Mouse (Mus musculus) neural tube, embryonic 14.5 days (tissue): ENCODE measurements around the gene Tfdp1. TPM values are rescaled to one million over a fixed set of nuclear protein-coding genes. Genes with fewer than 3 reads are reported as not detected.

Experiments used
- ATAC-seq: fragments of 200-750 bp; cut with Nextera tagmentation; 2 replicates; pipeline ENCODE4 v1.8.0; 2017; ENCODE audit warnings: low read depth, mild to moderate bottlenecking, moderate TSS enrichment, moderate library complexity
- H3K27ac ChIP-seq: fragments of 300-500 bp; sonication (generic); 2 replicates; pipeline ENCODE4 v1.5.1; 2014; ENCODE audit warnings: low read depth, mild to moderate bottlenecking, control low read depth, low read length, moderate library complexity, mixed read lengths
- H3K27me3 ChIP-seq: fragments of 300-500 bp; sonication (generic); 2 replicates; pipeline ENCODE4 v1.6.1; 2014; ENCODE audit warnings: low read length; ENCODE audit not compliant: control insufficient read depth, insufficient read depth
- H3K36me3 ChIP-seq: fragments of 300-500 bp; sonication (generic); 2 replicates; pipeline ENCODE4 v1.6.1; 2014; ENCODE audit warnings: low read length, mixed read lengths; ENCODE audit not compliant: control insufficient read depth, insufficient read depth
- H3K4me1 ChIP-seq: fragments of 300-500 bp; sonication (generic); 2 replicates; pipeline ENCODE4 v1.6.1; 2014; ENCODE audit warnings: low read length; ENCODE audit not compliant: control insufficient read depth, insufficient read depth
- H3K4me2 ChIP-seq: fragments of 300-500 bp; sonication (generic); 2 replicates; pipeline ENCODE4 v1.6.1; 2014; ENCODE audit warnings: mild to moderate bottlenecking, low read depth, low read length, control low read depth
- H3K4me3 ChIP-seq: fragments of 300-500 bp; sonication (generic); 2 replicates; pipeline ENCODE4 v1.5.1; 2014; ENCODE audit warnings: low read depth, low read length, control low read depth, mixed read lengths
- H3K9ac ChIP-seq: fragments of 300-500 bp; sonication (generic); replicated peaks from 2 replicates; pipeline ENCODE4 v1.6.1; 2014; ENCODE audit warnings: low read depth, mild to moderate bottlenecking, control low read depth, low read length, mixed read lengths
- H3K9me3 ChIP-seq: fragments of 300-500 bp; sonication (generic); 2 replicates; pipeline ENCODE4 v1.6.1; 2016; ENCODE audit warnings: low read length; ENCODE audit not compliant: control insufficient read depth
- WGBS: fragments of 180-500 bp; shearing (Covaris S2); extraction: QIAGEN DNeasy Blood & Tissue Kit; methylation state at CpG from one replicate; pipeline ENCODE4 v1.1.7; 2014; 5-methylcytosine and 5-hydroxymethylcytosine counted together
- polyA plus RNA-seq: library from polyadenylated mRNA; unstranded; fragments of >200 nt; fragmentation: Nextera tagmentation; extraction: Ambion mirVana; gene quantifications from 2 replicates; pipeline ENCODE4 v1.2.1, GENCODE M21; 2014

The Tfdp1 gene
- polyA plus RNA-seq, 1 experiment from 2014 or later: 93.0 TPM

GRCm38 (mm10) chr8:13393869-13394268 is 55.3 kb downstream of the Tfdp1 start:
- Histone ChIP-seq H3K27ac (no peak overlapping the region), H3K4me2 (no peak overlapping the region), H3K9me3 (no peaks in the 10 kb centered on the region), H3K36me3 (no peaks in the 10 kb centered on the region), H3K9ac (no peak overlapping the region), H3K27me3 (no peaks in the 10 kb centered on the region), H3K4me3 (no peak overlapping the region), H3K4me1 (no peaks in the 10 kb centered on the region)
- whole genome bisulfite sequencing: 96% methylated on average over 7 of the region's 7 CpGs
- ATAC-seq: no peak

- no peaks in the 10 kb centered on the region for H3K9me3 ChIP-seq
- 72% methylated on average over 5 of the region's 5 CpGs for WGBS
- no peak within 1 kb of the TSS for H3K4me2 ChIP-seq
- no peaks in the 10 kb centered on the region for H3K4me1 ChIP-seq
- H3K4me3 ChIP-seq: no peak within 1 kb of the TSS
- no peak within 1 kb of the TSS for H3K9ac ChIP-seq
- ATAC-seq: no peak
- no peak within 1 kb of the TSS for H3K27ac ChIP-seq
- H3K27me3 ChIP-seq: no peaks in the 10 kb centered on the region
- no peaks in the 10 kb centered on the region for H3K36me3 ChIP-seq
These were observed 58.2 kb downstream of the Tfdp1 start, which contains the start of gene Atp4b for GRCm38 (mm10) chr8:13396725-13397124. Atp4b (minus strand) TSS chr8:13396825.

- Histone ChIP-seq H3K27ac (no peak overlapping the region), H3K4me1 (no peaks in the 10 kb centered on the region), H3K4me3 (no peak overlapping the region), H3K36me3 (no peaks in the 10 kb centered on the region), H3K9ac (no peak overlapping the region), H3K9me3 (no peaks in the 10 kb centered on the region), H3K27me3 (no peaks in the 10 kb centered on the region), H3K4me2 (no peak overlapping the region)
- no peak for ATAC-seq
- WGBS: 76% methylated on average over 6 of the region's 6 CpGs
These were observed 65.0 kb downstream of the Tfdp1 start for GRCm38 (mm10) chr8:13403517-13403916.

- no peak for ATAC-seq
- H3K4me3 ChIP-seq: no peak within 1 kb of the TSS
- no peak within 1 kb of the TSS for H3K4me2 ChIP-seq
- H3K9ac ChIP-seq: no peak within 1 kb of the TSS
- no peaks in the 10 kb centered on the region for H3K4me1 ChIP-seq
- H3K9me3 ChIP-seq: no peaks in the 10 kb centered on the region
- no peaks in the 10 kb centered on the region for H3K27me3 ChIP-seq
- H3K27ac ChIP-seq: no peak within 1 kb of the TSS
- WGBS: 80% methylated on average over 5 of the region's 5 CpGs
- H3K36me3 ChIP-seq: no peaks in the 10 kb centered on the region
These were observed 66.1 kb downstream of the Tfdp1 start, which contains the start of gene Grk1 for GRCm38 (mm10) chr8:13404666-13405131. Grk1 (plus strand) TSS chr8:13405081.

- no peak overlapping the region for H3K9ac ChIP-seq
- H3K4me1 ChIP-seq: no peaks in the 10 kb centered on the region
- no peaks in the 10 kb centered on the region for H3K27me3 ChIP-seq
- H3K27ac ChIP-seq: no peak overlapping the region
- WGBS: 78% methylated on average over 5 of the region's 5 CpGs
- no peaks in the 10 kb centered on the region for H3K36me3 ChIP-seq
- no peak overlapping the region for H3K4me2 ChIP-seq
- H3K9me3 ChIP-seq: no peaks in the 10 kb centered on the region
- H3K4me3 ChIP-seq: no peak overlapping the region
- no peak for ATAC-seq
These were observed 67.5 kb downstream of the Tfdp1 start for GRCm38 (mm10) chr8:13406011-13406410.

- WGBS: 24% methylated on average over 6 of the region's 6 CpGs
- Histone ChIP-seq H3K36me3 (no peaks in the 10 kb centered on the region), H3K4me1 (no peaks in the 10 kb centered on the region), H3K4me3 (no peak overlapping the region), H3K27ac (no peak overlapping the region), H3K9ac (no peak overlapping the region), H3K9me3 (no peaks in the 10 kb centered on the region), H3K27me3 (no peaks in the 10 kb centered on the region), H3K4me2 (no peak overlapping the region)
- 0 out of 2 replicates have a peak, but pooled peaks have one; percentile 46 for ATAC-seq
These were observed 73.0 kb downstream of the Tfdp1 start for GRCm38 (mm10) chr8:13411597-13411996.

GRCm38 (mm10) chr8:13412891-13413558 is 74.5 kb downstream of the Tfdp1 start:
- Histone ChIP-seq H3K4me2 (no peak overlapping the region), H3K36me3 (no peaks in the 10 kb centered on the region), H3K9ac (no peak overlapping the region), H3K27me3 (no peaks in the 10 kb centered on the region), H3K4me1 (no peaks in the 10 kb centered on the region), H3K27ac (no peak overlapping the region), H3K9me3 (no peaks in the 10 kb centered on the region), H3K4me3 (no peak overlapping the region)
- ATAC-seq: no peak; the same call in 1 of the 2 replicates
- WGBS: 67% methylated on average over 13 of the region's 13 CpGs

GRCm38 (mm10) chr8:13413823-13414390 is 75.4 kb downstream of the Tfdp1 start:
- Histone ChIP-seq H3K9ac (no peak overlapping the region), H3K27me3 (no peaks in the 10 kb centered on the region), H3K27ac (no peak overlapping the region), H3K4me1 (no peaks in the 10 kb centered on the region), H3K4me3 (no peak overlapping the region), H3K9me3 (no peaks in the 10 kb centered on the region), H3K36me3 (no peaks in the 10 kb centered on the region), H3K4me2 (no peak overlapping the region)
- WGBS: 53% methylated on average over 12 of the region's 12 CpGs
- ATAC-seq: no peak

GRCm38 (mm10) chr8:13415879-13416278 is 77.3 kb downstream of the Tfdp1 start:
- H3K4me3 ChIP-seq: no peak overlapping the region
- WGBS: 80% methylated on average over 10 of the region's 10 CpGs
- H3K9me3 ChIP-seq: no peaks in the 10 kb centered on the region
- no peak overlapping the region for H3K9ac ChIP-seq
- H3K27me3 ChIP-seq: no peaks in the 10 kb centered on the region
- no peak overlapping the region for H3K4me2 ChIP-seq
- H3K36me3 ChIP-seq: no peaks in the 10 kb centered on the region
- ATAC-seq: no peak
- no peaks in the 10 kb centered on the region for H3K4me1 ChIP-seq
- no peak overlapping the region for H3K27ac ChIP-seq
